Mouse (Mus musculus): ENCODE data around the gene Gm13691. TPM values are rescaled to one million over a fixed set of nuclear protein-coding genes. Genes with fewer than 3 reads are reported as not detected.
"Not testable (repeated sequence)": the region's sequence is repeated elsewhere in the genome, so short reads cannot be mapped to it uniquely, and the experiment has no call there.

The Gm13691 gene
- polyA plus RNA-seq, 1 experiment from 2014 or later: not detected

GRCm38 (mm10) chr2:84021930-84022329 lies 31.6 kb downstream of the Gm13691 start:
- no peaks in the 10 kb centered on the region for H3K9me3 ChIP-seq (replicated peaks; ENCODE audit: control insufficient read depth, low read length)
- H3K27me3 ChIP-seq (ENCODE audit: control insufficient read depth, insufficient read depth, low read length): no peaks in the 10 kb centered on the region
- no peaks in the 10 kb centered on the region for H3K36me3 ChIP-seq (ENCODE audit: control insufficient read depth, insufficient read depth)
- no peak overlapping the region for H3K9ac ChIP-seq (ENCODE audit: low read length)
- H3K4me1 ChIP-seq (ENCODE audit: control insufficient read depth, insufficient read depth, low read length): peaks cover 10% of the 10 kb centered on the region
- no peak overlapping the region for H3K4me2 ChIP-seq (ENCODE audit: low read depth, low read length)
- H3K4me3 ChIP-seq (ENCODE audit: low read length): no peak overlapping the region
- ATAC-seq (replicated peaks; ENCODE audit: extremely low read depth, insufficient read depth, low FRiP score): no peak
- 63% methylated on average over 2 of the region's 2 CpGs for WGBS
- H3K27ac ChIP-seq (ENCODE audit: low read length): no peak overlapping the region

GRCm38 (mm10) chr2:84022905-84023304 lies 32.6 kb downstream of the Gm13691 start:
- Histone ChIP-seq H3K27me3 (ENCODE audit: control insufficient read depth, insufficient read depth, low read length) (no peaks in the 10 kb centered on the region), H3K4me1 (ENCODE audit: control insufficient read depth, insufficient read depth, low read length) (peaks cover 8% of the 10 kb centered on the region), H3K4me2 (ENCODE audit: low read depth, low read length) (no peak overlapping the region), H3K27ac (ENCODE audit: low read length) (no peak overlapping the region; the same call in 1 of the 2 replicates), H3K9me3 (replicated peaks; ENCODE audit: control insufficient read depth, low read length) (no peaks in the 10 kb centered on the region), H3K36me3 (ENCODE audit: control insufficient read depth, insufficient read depth) (no peaks in the 10 kb centered on the region), H3K9ac (ENCODE audit: low read length) (no peak overlapping the region), H3K4me3 (ENCODE audit: low read length) (no peak overlapping the region)
- no peak for ATAC-seq (replicated peaks; ENCODE audit: extremely low read depth, insufficient read depth, low FRiP score)
- 71% methylated on average over 2 of the region's 2 CpGs for WGBS

GRCm38 (mm10) chr2:84023319-84023718 lies 33.0 kb downstream of the Gm13691 start:
- 75% methylated on average over 2 of the region's 2 CpGs for WGBS
- Histone ChIP-seq H3K9ac (ENCODE audit: low read length) (no peak overlapping the region), H3K27ac (ENCODE audit: low read length) (no peak overlapping the region), H3K4me1 (ENCODE audit: control insufficient read depth, insufficient read depth, low read length) (peaks cover 4% of the 10 kb centered on the region), H3K4me3 (ENCODE audit: low read length) (no peak overlapping the region), H3K4me2 (ENCODE audit: low read depth, low read length) (no peak overlapping the region), H3K27me3 (ENCODE audit: control insufficient read depth, insufficient read depth, low read length) (no peaks in the 10 kb centered on the region), H3K36me3 (ENCODE audit: control insufficient read depth, insufficient read depth) (no peaks in the 10 kb centered on the region), H3K9me3 (replicated peaks; ENCODE audit: control insufficient read depth, low read length) (no peaks in the 10 kb centered on the region)
- no peak for ATAC-seq (replicated peaks; ENCODE audit: extremely low read depth, insufficient read depth, low FRiP score)

- Histone ChIP-seq H3K9me3 (replicated peaks; ENCODE audit: control insufficient read depth, low read length) (no peaks in the 10 kb centered on the region), H3K4me1 (ENCODE audit: control insufficient read depth, insufficient read depth, low read length) (no peaks in the 10 kb centered on the region), H3K36me3 (ENCODE audit: control insufficient read depth, insufficient read depth) (no peaks in the 10 kb centered on the region), H3K27me3 (ENCODE audit: control insufficient read depth, insufficient read depth, low read length) (no peaks in the 10 kb centered on the region), H3K27ac (ENCODE audit: low read length) (no peak overlapping the region), H3K9ac (ENCODE audit: low read length) (no peak overlapping the region), H3K4me3 (ENCODE audit: low read length) (no peak overlapping the region), H3K4me2 (ENCODE audit: low read depth, low read length) (no peak overlapping the region)
- no peak for ATAC-seq (replicated peaks; ENCODE audit: extremely low read depth, insufficient read depth, low FRiP score)
- 61% methylated on average over 4 of the region's 4 CpGs for WGBS
Observed at GRCm38 (mm10) chr2:84025217-84025616, 34.9 kb downstream of the Gm13691 start.

GRCm38 (mm10) chr2:84032505-84032904 lies 42.2 kb downstream of the Gm13691 start:
- Histone ChIP-seq H3K9ac (ENCODE audit: low read length) (no peak overlapping the region), H3K27ac (ENCODE audit: low read length) (no peak overlapping the region), H3K4me1 (ENCODE audit: control insufficient read depth, insufficient read depth, low read length) (no peaks in the 10 kb centered on the region), H3K4me3 (ENCODE audit: low read length) (no peak overlapping the region), H3K4me2 (ENCODE audit: low read depth, low read length) (no peak overlapping the region), H3K9me3 (replicated peaks; ENCODE audit: control insufficient read depth, low read length) (no peaks in the 10 kb centered on the region), H3K36me3 (ENCODE audit: control insufficient read depth, insufficient read depth) (no peaks in the 10 kb centered on the region), H3K27me3 (ENCODE audit: control insufficient read depth, insufficient read depth, low read length) (no peaks in the 10 kb centered on the region)
- 95% methylated on average over 2 of the region's 2 CpGs for WGBS
- ATAC-seq (replicated peaks; ENCODE audit: extremely low read depth, insufficient read depth, low FRiP score): no peak

GRCm38 (mm10) chr2:84035997-84036396 lies 45.6 kb downstream of the Gm13691 start:
- Histone ChIP-seq H3K27ac (ENCODE audit: low read length) (no peak overlapping the region), H3K4me2 (ENCODE audit: low read depth, low read length) (no peak overlapping the region), H3K36me3 (ENCODE audit: control insufficient read depth, insufficient read depth) (no peaks in the 10 kb centered on the region), H3K4me3 (ENCODE audit: low read length) (no peak overlapping the region), H3K4me1 (ENCODE audit: control insufficient read depth, insufficient read depth, low read length) (no peaks in the 10 kb centered on the region), H3K9ac (ENCODE audit: low read length) (no peak overlapping the region), H3K9me3 (replicated peaks; ENCODE audit: control insufficient read depth, low read length) (no peaks in the 10 kb centered on the region), H3K27me3 (ENCODE audit: control insufficient read depth, insufficient read depth, low read length) (no peaks in the 10 kb centered on the region)
- WGBS: 68% methylated on average over 4 of the region's 4 CpGs
- ATAC-seq (replicated peaks; ENCODE audit: extremely low read depth, insufficient read depth, low FRiP score): no peak

- no peaks in the 10 kb centered on the region for H3K9me3 ChIP-seq (replicated peaks; ENCODE audit: control insufficient read depth, low read length)
- WGBS: 8% methylated on average over 4 of the region's 4 CpGs
- no peak overlapping the region for H3K4me2 ChIP-seq (ENCODE audit: low read depth, low read length)
- no peaks in the 10 kb centered on the region for H3K4me1 ChIP-seq (ENCODE audit: control insufficient read depth, insufficient read depth, low read length)
- no peak overlapping the region for H3K27ac ChIP-seq (ENCODE audit: low read length)
- no peaks in the 10 kb centered on the region for H3K36me3 ChIP-seq (ENCODE audit: control insufficient read depth, insufficient read depth)
- H3K4me3 ChIP-seq (ENCODE audit: low read length): no peak overlapping the region
- peak; percentile 49; the same call in 1 of the 2 replicates for ATAC-seq (replicated peaks; ENCODE audit: extremely low read depth, insufficient read depth, low FRiP score)
- no peaks in the 10 kb centered on the region for H3K27me3 ChIP-seq (ENCODE audit: control insufficient read depth, insufficient read depth, low read length)
- H3K9ac ChIP-seq (ENCODE audit: low read length): no peak overlapping the region
Observed at GRCm38 (mm10) chr2:84037304-84037703, 47.0 kb downstream of the Gm13691 start.

GRCm38 (mm10) chr2:84037943-84038342 lies 47.6 kb downstream of the Gm13691 start:
- H3K9ac ChIP-seq (ENCODE audit: low read length); H3K27me3 ChIP-seq (ENCODE audit: control insufficient read depth, insufficient read depth, low read length): not testable (repeated sequence)
- 88% methylated on average over 1 of the region's 1 CpGs for WGBS

GRCm38 (mm10) chr2:84039277-84039676 lies 48.9 kb downstream of the Gm13691 start:
- H3K4me3 ChIP-seq (ENCODE audit: low read length): no peak overlapping the region
- ATAC-seq (replicated peaks; ENCODE audit: extremely low read depth, insufficient read depth, low FRiP score): no peak
- no peaks in the 10 kb centered on the region for H3K36me3 ChIP-seq (ENCODE audit: control insufficient read depth, insufficient read depth)
- no peak overlapping the region for H3K4me2 ChIP-seq (ENCODE audit: low read depth, low read length)
- H3K27me3 ChIP-seq (ENCODE audit: control insufficient read depth, insufficient read depth, low read length): no peaks in the 10 kb centered on the region
- H3K9me3 ChIP-seq (replicated peaks; ENCODE audit: control insufficient read depth, low read length): no peaks in the 10 kb centered on the region
- no peaks in the 10 kb centered on the region for H3K4me1 ChIP-seq (ENCODE audit: control insufficient read depth, insufficient read depth, low read length)
- no peak overlapping the region for H3K9ac ChIP-seq (ENCODE audit: low read length)
- no peak overlapping the region for H3K27ac ChIP-seq (ENCODE audit: low read length)
- 58% methylated on average over 6 of the region's 6 CpGs for WGBS

More at GRCm38 (mm10) chr2:84037943-84038342, 47.6 kb downstream of the Gm13691 start:
- H3K9me3 ChIP-seq (replicated peaks; ENCODE audit: control insufficient read depth, low read length); H3K4me2 ChIP-seq (ENCODE audit: low read depth, low read length); H3K36me3 ChIP-seq (ENCODE audit: control insufficient read depth, insufficient read depth); H3K4me3 ChIP-seq (ENCODE audit: low read length); H3K4me1 ChIP-seq (ENCODE audit: control insufficient read depth, insufficient read depth, low read length); H3K27ac ChIP-seq (ENCODE audit: low read length); ATAC-seq (replicated peaks; ENCODE audit: extremely low read depth, insufficient read depth, low FRiP score): not testable (repeated sequence)

Data from heart, embryonic 16.5 days (tissue).